ENCODE assay signal across 32 mouse cellular contexts in the genomic region with DNA sequence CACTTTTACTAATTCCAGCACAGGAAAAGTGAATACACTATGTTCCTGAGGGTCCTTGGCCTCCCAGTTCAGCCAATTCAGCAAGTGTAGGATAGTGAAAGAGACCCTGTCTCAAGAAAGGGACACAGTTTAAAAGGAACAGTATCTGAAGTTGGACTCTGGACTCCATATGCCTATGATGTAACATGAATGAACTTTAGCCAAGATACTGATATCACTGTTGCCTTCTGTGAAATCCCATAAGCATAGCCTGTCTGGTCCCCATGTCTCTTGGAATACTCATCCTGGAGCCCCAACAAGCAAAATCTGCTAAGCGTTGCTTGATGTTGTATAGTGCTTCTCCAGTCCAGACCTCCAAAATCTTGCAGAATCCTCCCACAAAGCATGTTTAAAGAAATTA.
"Had no signal": no experiment of that assay in that cellular context is flagged by ENCODE, and none has a peak within 500 bp of the region (broad histone marks: within the 10 kb centered on the region; RNA-seq: fewer than 3 reads in every experiment).

No protein-coding gene starts in this region.

- H3K27me3 ChIP-seq: limb, embryonic 12.5 days; limb, embryonic 13.5 days; limb, embryonic 15.5 days; liver, embryonic 12.5 days; liver, embryonic 13.5 days; liver, embryonic 15.5 days; lung, embryonic 15.5 days; megakaryocyte, embryonic 14.5 days; midbrain, embryonic 12.5 days; midbrain, embryonic 13.5 days; midbrain, embryonic 15.5 days; neural tube, embryonic 12.5 days; neural tube, embryonic 13.5 days had no signal

- H3K9me3 ChIP-seq: limb, embryonic 10.5 days; limb, embryonic 12.5 days; limb, embryonic 13.5 days; limb, embryonic 15.5 days; liver, embryonic 12.5 days; liver, embryonic 13.5 days; liver, embryonic 15.5 days; lung, embryonic 15.5 days; midbrain, embryonic 10.5 days; midbrain, embryonic 12.5 days; midbrain, embryonic 13.5 days; midbrain, embryonic 15.5 days; neural tube, embryonic 12.5 days; neural tube, embryonic 13.5 days had no signal

- H3K4me1 ChIP-seq: limb, embryonic 10.5 days; limb, embryonic 12.5 days; limb, embryonic 13.5 days; limb, embryonic 15.5 days; liver, embryonic 12.5 days; liver, embryonic 13.5 days; liver, embryonic 15.5 days; lung, embryonic 15.5 days; megakaryocyte, embryonic 14.5 days; midbrain, embryonic 10.5 days; midbrain, embryonic 12.5 days; midbrain, embryonic 13.5 days; midbrain, embryonic 15.5 days; neural tube, embryonic 12.5 days; neural tube, embryonic 13.5 days had no signal

- H3K36me3 ChIP-seq: liver, embryonic 12.5 days; liver, embryonic 13.5 days; liver, embryonic 15.5 days; midbrain, embryonic 15.5 days had no signal

- H3K4me2 ChIP-seq: limb, embryonic 12.5 days; limb, embryonic 13.5 days; limb, embryonic 15.5 days; liver, embryonic 12.5 days; liver, embryonic 13.5 days; liver, embryonic 15.5 days; lung, embryonic 14.5 days; lung, embryonic 15.5 days; midbrain, embryonic 11.5 days; midbrain, embryonic 12.5 days; midbrain, embryonic 13.5 days; midbrain, embryonic 15.5 days; neural tube, embryonic 12.5 days; neural tube, embryonic 13.5 days had no signal

- H3K4me3 ChIP-seq: limb, embryonic 10.5 days; limb, embryonic 12.5 days; limb, embryonic 13.5 days; limb, embryonic 15.5 days; liver, embryonic 12.5 days; liver, embryonic 13.5 days; liver, embryonic 15.5 days; lung, embryonic 15.5 days; megakaryocyte, embryonic 14.5 days; midbrain, embryonic 10.5 days; midbrain, embryonic 12.5 days; midbrain, embryonic 13.5 days; midbrain, embryonic 15.5 days; myocyte; neural tube, embryonic 12.5 days; neural tube, embryonic 13.5 days had no signal

- ATAC-seq: liver, embryonic 12.5 days; liver, postnatal 0 days; lung, postnatal 0 days; midbrain, embryonic 13.5 days; midbrain, embryonic 15.5 days; midbrain, embryonic 16.5 days had no signal

- DNase-seq: left cerebral cortex, postnatal 4 days; liver; liver, embryonic 13.5 days; liver, postnatal 0 days; lung, adult 18-20 months; lung, adult 2 months; lung, embryonic 14.5 days; lung, postnatal 10 days; lung, postnatal 14 days; lung, postnatal 36 days; lung, postnatal 4 days; midbrain, embryonic 14.5 days had no signal

- H3K9ac ChIP-seq: limb, embryonic 12.5 days; limb, embryonic 13.5 days; limb, embryonic 15.5 days; liver, embryonic 12.5 days; liver, embryonic 13.5 days; liver, embryonic 14.5 days; liver, embryonic 15.5 days; liver, postnatal 0 days; lung, embryonic 14.5 days; lung, embryonic 15.5 days; midbrain, embryonic 12.5 days; midbrain, embryonic 13.5 days; midbrain, embryonic 15.5 days; neural tube, embryonic 12.5 days; neural tube, embryonic 13.5 days had no signal

- H3K27ac ChIP-seq: limb, embryonic 10.5 days; limb, embryonic 12.5 days; limb, embryonic 13.5 days; limb, embryonic 15.5 days; liver, embryonic 12.5 days; liver, embryonic 13.5 days; liver, embryonic 14.5 days; liver, embryonic 15.5 days; lung, embryonic 15.5 days; macrophage; midbrain, embryonic 10.5 days; midbrain, embryonic 12.5 days; midbrain, embryonic 13.5 days; midbrain, embryonic 15.5 days; neural tube, embryonic 12.5 days; neural tube, embryonic 13.5 days had no signal
